22 mouse cellular contexts compared by ENCODE assay signal in genomic region chr9:60610194-60610593, GRCm38 (mm10).
A peak's percentile ranks its signal among the peaks of the same experiment; 100 is the strongest.
DNase-seq lines count a peak whose midpoint lies in the region; ATAC-seq and TF ChIP-seq lines count a peak whose summit lies in the region.
"Had no signal": no experiment of that assay in that cellular context is flagged by ENCODE, and none has a peak within 500 bp of the region (broad histone marks: within the 10 kb centered on the region; RNA-seq: fewer than 3 reads in every experiment).

No protein-coding gene starts in this region.

- WGBS in lung, embryonic 14.5 days: 51% methylated on average over 13 of the region's 13 CpGs

- H3K4me2 ChIP-seq in lung, embryonic 14.5 days: no peak overlapping the region
- H3K4me2 ChIP-seq: embryonic facial prominence, embryonic 12.5 days; forebrain, embryonic 12.5 days; midbrain, embryonic 12.5 days had no signal

- H3K9ac ChIP-seq in lung, embryonic 14.5 days: no peak overlapping the region
- H3K9ac ChIP-seq: embryonic facial prominence, embryonic 12.5 days; forebrain, embryonic 12.5 days; midbrain, embryonic 12.5 days had no signal

- H3K27me3 ChIP-seq in lung, embryonic 14.5 days (ENCODE audit: insufficient read depth, low read length): no peaks in the 10 kb centered on the region
- H3K27me3 ChIP-seq: embryonic facial prominence, embryonic 12.5 days; forebrain, embryonic 12.5 days; midbrain, embryonic 12.5 days had no signal

- no peak for ATAC-seq in lung, embryonic 14.5 days (ENCODE audit: insufficient read depth)
- ATAC-seq: hindbrain, embryonic 16.5 days had no signal

- no peaks in the 10 kb centered on the region for H3K9me3 ChIP-seq in lung, embryonic 14.5 days (ENCODE audit: low read depth, low read length)
- H3K9me3 ChIP-seq: embryonic facial prominence, embryonic 12.5 days; forebrain, embryonic 12.5 days; heart, embryonic 10.5 days; hindbrain, embryonic 10.5 days; limb, embryonic 10.5 days; midbrain, embryonic 12.5 days had no signal

- H3K27ac ChIP-seq in lung, embryonic 14.5 days (ENCODE audit: low read depth): no peak overlapping the region
- H3K27ac ChIP-seq: embryonic facial prominence, embryonic 12.5 days; forebrain, embryonic 12.5 days; heart, embryonic 10.5 days; hindbrain, embryonic 10.5 days; limb, embryonic 10.5 days; midbrain, embryonic 12.5 days had no signal

- intact Hi-C loops in heart, postnatal 14 days (cut with DNase I): no loop called here

- no peaks in the 10 kb centered on the region for H3K4me1 ChIP-seq in lung, embryonic 14.5 days (ENCODE audit: insufficient read depth)
- H3K4me1 ChIP-seq: embryonic facial prominence, embryonic 12.5 days; forebrain, embryonic 12.5 days; heart, embryonic 10.5 days; hindbrain, embryonic 10.5 days; limb, embryonic 10.5 days; midbrain, embryonic 12.5 days had no signal

- H3K36me3 ChIP-seq in lung, embryonic 14.5 days (ENCODE audit: insufficient read depth): no peaks in the 10 kb centered on the region
- H3K36me3 ChIP-seq: heart, embryonic 10.5 days had no signal

- no peak for TF ChIP-seq CTCF in lung, embryonic 14.5 days (IDR thresholded peaks at IDR 0.05; ENCODE audit: low read depth)

- no peak overlapping the region for H3K4me3 ChIP-seq in lung, embryonic 14.5 days (ENCODE audit: low read depth, low read length)
- H3K4me3 ChIP-seq: embryonic facial prominence, embryonic 12.5 days; forebrain, embryonic 12.5 days; heart, embryonic 10.5 days; hindbrain, embryonic 10.5 days; limb, embryonic 10.5 days; midbrain, embryonic 12.5 days had no signal

- peak; percentile 61 for DNase-seq in heart, adult 11 months
- no peak for DNase-seq in heart, postnatal 14 days
- DNase-seq in lung, embryonic 14.5 days: peak; percentile 32
- no peak for DNase-seq in lung, postnatal 14 days
- DNase-seq in kidney, adult 8-10 months: peak; percentile 9 to 41
- DNase-seq in kidney, postnatal 25 days: peak; percentile 16 to 45
- DNase-seq in left cerebral cortex, adult 11 months (ENCODE audit: low spot score): no peak
- DNase-seq in gastrocnemius, postnatal 10 days: no peak
- DNase-seq: adrenal gland, postnatal 10 days; cerebellum, adult 18-20 months; cerebellum, postnatal 25 days; layer of hippocampus, adult 9-11 months; liver; right cerebral cortex, postnatal 14 days; thymus, postnatal 14 days had no signal

Comparison
In these comparisons a context has a peak if more than half of its experiments do, and no peak if none do; other contexts are left out.
1. DNase-seq: peak in heart, adult 11 months (single experiment), lung, embryonic 14.5 days (single experiment), kidney, adult 8-10 months (2 of 2) and kidney, postnatal 25 days (2 of 2); none in heart, postnatal 14 days (0 of 2), lung, postnatal 14 days (single experiment), left cerebral cortex, adult 11 months (single experiment) and gastrocnemius, postnatal 10 days (single experiment).